Mouse (Mus musculus) lung, postnatal 4 days (tissue): ENCODE data around the gene Zfp30.
A peak's percentile ranks its signal among the peaks of the same experiment; 100 is the strongest.

Experiments used
- DNase-seq, 2 experiments: peaks; one replicate each; pipeline ENCODE4 v3.0.0; 2021

The Zfp30 gene

GRCm38 (mm10) chr7:29783871-29784551 lies at the start of gene Zfp30:
Gene Zfp30, plus strand, starts transcription at chr7:29783998.
- DNase-seq: peak; percentile 84 to 89

GRCm38 (mm10) chr7:29742258-29742657 lies 41.5 kb upstream of the Zfp30 start:
- no peak for DNase-seq

- DNase-seq: no peak
Measured at GRCm38 (mm10) chr7:29760476-29760875, 23.3 kb upstream of the Zfp30 start.

- no peak for DNase-seq
Measured at GRCm38 (mm10) chr7:29764702-29765101, 19.1 kb upstream of the Zfp30 start.

GRCm38 (mm10) chr7:29767058-29767686 lies 16.6 kb upstream of the Zfp30 start:
- DNase-seq: peak; percentile 82 to 87

- DNase-seq: peak; percentile 89 to 91
Measured at GRCm38 (mm10) chr7:29768090-29768900, 15.5 kb upstream of the Zfp30 start, which contains the start of gene Zfp84. Gene Zfp84, plus strand, starts transcription at chr7:29768552.

- no peak for DNase-seq
Measured at GRCm38 (mm10) chr7:29768980-29769379, 14.8 kb upstream of the Zfp30 start.

GRCm38 (mm10) chr7:29773503-29773902 lies 10.3 kb upstream of the Zfp30 start:
- peak in 1 of 2 experiments; percentile 1 for DNase-seq

GRCm38 (mm10) chr7:29774371-29774770 lies 9.4 kb upstream of the Zfp30 start:
- no peak for DNase-seq

- DNase-seq: no peak
Measured at GRCm38 (mm10) chr7:29776568-29776967, 7.2 kb upstream of the Zfp30 start.

- DNase-seq: no peak
Measured at GRCm38 (mm10) chr7:29777372-29777771, 6.4 kb upstream of the Zfp30 start.

GRCm38 (mm10) chr7:29785023-29785422 lies 1.2 kb downstream of the Zfp30 start:
- no peak for DNase-seq

- no peak for DNase-seq
Measured at GRCm38 (mm10) chr7:29785888-29786287, 2.1 kb downstream of the Zfp30 start.

- DNase-seq: no peak
Measured at GRCm38 (mm10) chr7:29792906-29793305, 9.1 kb downstream of the Zfp30 start.

GRCm38 (mm10) chr7:29807046-29807445 lies 23.2 kb downstream of the Zfp30 start:
- no peak for DNase-seq

GRCm38 (mm10) chr7:29812244-29812643 lies 28.4 kb downstream of the Zfp30 start:
- DNase-seq: no peak

- no peak for DNase-seq
Measured at GRCm38 (mm10) chr7:29814381-29814780, 30.6 kb downstream of the Zfp30 start.

- DNase-seq: no peak
Measured at GRCm38 (mm10) chr7:29815061-29815784, 31.4 kb downstream of the Zfp30 start.

- peak; percentile 91 to 93 for DNase-seq
Measured at GRCm38 (mm10) chr7:29815910-29816429, 32.2 kb downstream of the Zfp30 start, which contains the start of gene Zfp790. Gene Zfp790, plus strand, starts transcription at chr7:29816114.

- peak; percentile 53 to 81 for DNase-seq
Measured at GRCm38 (mm10) chr7:29818619-29819254, 34.9 kb downstream of the Zfp30 start.

GRCm38 (mm10) chr7:29828001-29828400 lies 44.2 kb downstream of the Zfp30 start:
- DNase-seq: no peak

GRCm38 (mm10) chr7:29829804-29830203 lies 46.0 kb downstream of the Zfp30 start:
- no peak for DNase-seq
